Mouse (Mus musculus) stomach, embryonic 15.5 days (tissue): Measurements from ENCODE around the gene Rer1. TPM values are rescaled to one million over a fixed set of nuclear protein-coding genes. Genes with fewer than 3 reads are reported as not detected.
A peak's percentile ranks its signal among the peaks of the same experiment; 100 is the strongest.

ENCODE experiments used
- ATAC-seq: fragments of 200-750 bp; cut with Nextera tagmentation; 2 replicates; pipeline ENCODE4 v1.8.0; 2017; ENCODE audit warnings: low read depth, moderate number of reproducible peaks, moderate TSS enrichment; ENCODE audit not compliant: insufficient read depth, low FRiP score
- H3K27ac ChIP-seq: fragments of 300-500 bp; sonication (generic); 2 replicates; pipeline ENCODE4 v1.5.1; 2015; ENCODE audit warnings: mild to moderate bottlenecking, inconsistent platforms
- H3K27me3 ChIP-seq: fragments of 300-500 bp; sonication (generic); replicated peaks from 2 replicates; pipeline ENCODE4 v1.6.1; 2015; ENCODE audit warnings: inconsistent platforms
- H3K36me3 ChIP-seq: fragments of 300-500 bp; sonication (generic); 2 replicates; pipeline ENCODE4 v1.6.1; 2015; ENCODE audit warnings: inconsistent platforms
- H3K4me1 ChIP-seq: fragments of 300-500 bp; sonication (generic); 2 replicates; pipeline ENCODE4 v1.6.1; 2015; ENCODE audit warnings: inconsistent platforms
- H3K4me2 ChIP-seq: fragments of 300-500 bp; sonication (generic); 2 replicates; pipeline ENCODE4 v1.6.1; 2015; ENCODE audit warnings: mild to moderate bottlenecking, inconsistent platforms
- H3K4me3 ChIP-seq: fragments of 300-500 bp; sonication (generic); replicated peaks from 2 replicates; pipeline ENCODE4 v1.5.1; 2015; ENCODE audit warnings: inconsistent platforms
- H3K9ac ChIP-seq: fragments of 300-500 bp; sonication (generic); 2 replicates; pipeline ENCODE4 v1.6.1; 2015; ENCODE audit warnings: inconsistent platforms
- H3K9me3 ChIP-seq: fragments of 300-500 bp; sonication (generic); 2 replicates; pipeline ENCODE4 v1.6.1; 2016; ENCODE audit warnings: inconsistent platforms
- WGBS: fragments of 180-500 bp; shearing (Covaris S2); methylation state at CpG from one replicate; pipeline ENCODE4 v1.1.7; 2015; 5-methylcytosine and 5-hydroxymethylcytosine counted together
- polyA plus RNA-seq: library from polyadenylated mRNA; unstranded; fragments of >200 nt; fragmentation: Nextera tagmentation; extraction: Ambion mirVana; gene quantifications from 2 replicates; pipeline ENCODE4 v1.2.1, GENCODE M21; 2015

Gene Rer1
- polyA plus RNA-seq, 1 experiment from 2014 or later = 175 TPM

DNA sequence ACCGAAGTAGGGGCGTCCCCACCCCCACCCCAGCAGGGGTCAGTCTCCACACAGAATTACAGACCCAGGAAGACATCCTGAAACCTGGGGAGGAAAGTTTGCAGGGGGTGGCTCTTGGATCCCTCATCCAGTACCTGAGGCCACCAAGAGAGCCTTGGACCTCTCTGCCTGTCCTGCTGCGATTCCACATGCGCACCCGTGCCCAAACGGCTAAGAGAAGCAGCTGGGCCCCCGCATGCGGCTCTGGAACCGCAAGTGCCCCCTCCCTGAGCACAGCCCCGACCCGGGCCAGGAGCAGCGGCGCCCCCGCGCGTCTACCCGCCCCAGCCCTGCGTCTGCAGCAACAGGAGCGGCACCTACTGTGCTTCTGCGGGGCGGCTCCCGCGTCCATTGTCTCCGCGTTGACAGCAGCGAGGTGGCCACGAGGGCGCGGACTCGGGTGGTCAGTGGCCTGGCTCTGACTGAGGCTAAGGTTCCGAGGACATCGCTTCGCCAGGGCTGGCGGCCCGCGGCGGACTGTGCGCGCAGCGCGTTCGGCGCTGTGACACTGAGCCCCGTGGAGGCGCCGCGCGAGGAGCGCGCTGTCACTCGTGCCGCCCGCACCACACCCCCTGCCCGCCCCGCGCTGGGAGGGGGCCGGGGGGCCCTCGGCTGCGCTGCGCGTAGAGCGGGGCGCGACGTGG is 43.4 kb downstream of the Rer1 start:
- 5% methylated on average over 65 of the region's 65 CpGs for WGBS
- Histone ChIP-seq H3K4me2 (peak overlapping the region; percentile 59), H3K9me3 (no peaks in the 10 kb centered on the region), H3K27ac (no peak overlapping the region), H3K4me1 (peaks cover 9% of the 10 kb centered on the region), H3K4me3 (peak overlapping the region; percentile 29), H3K36me3 (no peaks in the 10 kb centered on the region), H3K9ac (no peak overlapping the region), H3K27me3 (peaks cover 47% of the 10 kb centered on the region)
- ATAC-seq = no peak

DNA sequence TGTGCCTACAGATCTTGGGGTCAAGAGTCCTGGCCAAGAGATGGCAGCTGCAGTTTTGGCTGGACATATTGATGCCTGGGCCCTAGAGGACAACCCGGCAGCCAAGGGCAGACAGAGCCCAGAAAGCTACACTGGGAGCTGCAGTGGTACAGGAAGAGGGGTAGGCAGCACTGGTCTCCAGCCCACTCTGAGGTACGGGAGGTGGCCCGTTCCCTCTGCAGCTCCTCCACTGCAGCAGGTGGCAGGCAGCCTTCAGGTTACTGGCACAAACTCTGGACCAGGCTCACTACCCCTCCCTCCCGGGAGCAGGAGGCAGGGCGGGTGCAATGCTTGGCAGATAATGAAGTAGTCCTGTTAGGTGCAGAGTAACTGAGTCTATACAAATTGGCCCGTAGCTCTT is 45.5 kb downstream of the Rer1 start:
- Histone ChIP-seq H3K4me2 (no peak overlapping the region), H3K9ac (no peak overlapping the region), H3K36me3 (no peaks in the 10 kb centered on the region), H3K4me1 (peaks cover 9% of the 10 kb centered on the region), H3K27ac (no peak overlapping the region), H3K27me3 (peaks cover 41% of the 10 kb centered on the region), H3K4me3 (no peak overlapping the region), H3K9me3 (no peaks in the 10 kb centered on the region)
- ATAC-seq = no peak
- WGBS = 64% methylated on average over 6 of the region's 6 CpGs

DNA sequence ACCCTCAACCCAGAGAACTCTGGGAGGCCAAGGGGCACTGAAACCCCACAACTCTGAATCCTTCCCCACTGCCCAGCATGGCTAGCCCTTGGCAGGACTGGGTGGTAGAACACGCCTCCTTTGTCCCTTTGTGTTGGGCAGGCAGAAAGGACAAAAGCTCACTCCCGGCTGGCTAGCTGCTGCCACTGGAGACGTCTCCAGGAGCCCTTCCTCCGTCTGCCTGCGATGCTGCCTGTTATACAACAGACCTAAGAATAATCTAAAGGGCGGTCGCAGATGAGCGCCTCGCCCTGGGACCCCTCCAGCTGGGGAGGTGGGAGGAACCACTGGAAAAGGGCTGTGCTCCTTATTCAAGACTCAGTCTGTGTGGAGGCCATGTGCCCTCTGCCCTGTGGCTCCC is 46.0 kb downstream of the Rer1 start:
- H3K4me3 ChIP-seq = no peak overlapping the region
- ATAC-seq = no peak
- no peaks in the 10 kb centered on the region for H3K36me3 ChIP-seq
- peaks cover 9% of the 10 kb centered on the region for H3K4me1 ChIP-seq
- peaks cover 41% of the 10 kb centered on the region for H3K27me3 ChIP-seq
- 56% methylated on average over 9 of the region's 9 CpGs for WGBS
- H3K4me2 ChIP-seq = no peak overlapping the region
- H3K9me3 ChIP-seq = no peaks in the 10 kb centered on the region
- H3K27ac ChIP-seq = no peak overlapping the region
- H3K9ac ChIP-seq = no peak overlapping the region

DNA sequence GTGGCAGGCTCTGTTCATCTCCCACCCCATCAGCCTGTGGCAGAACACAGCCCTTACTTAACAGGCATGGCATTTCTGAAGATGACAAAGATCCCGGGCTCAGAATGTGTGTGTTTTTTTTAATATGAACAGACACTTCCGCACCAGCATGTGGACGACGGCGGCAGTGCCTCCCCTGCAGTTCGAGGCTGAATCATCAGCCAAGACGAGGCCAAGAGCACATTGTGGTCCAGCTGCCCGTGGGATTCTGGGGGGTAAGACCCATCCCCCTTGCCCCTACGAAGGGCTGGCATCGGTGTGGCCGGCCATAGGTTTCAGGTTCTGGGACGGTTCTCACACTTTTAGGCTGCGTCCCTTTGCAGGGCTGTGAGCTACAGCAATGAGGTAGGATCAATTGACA is 51.4 kb downstream of the Rer1 start:
- ATAC-seq = no peak

DNA sequence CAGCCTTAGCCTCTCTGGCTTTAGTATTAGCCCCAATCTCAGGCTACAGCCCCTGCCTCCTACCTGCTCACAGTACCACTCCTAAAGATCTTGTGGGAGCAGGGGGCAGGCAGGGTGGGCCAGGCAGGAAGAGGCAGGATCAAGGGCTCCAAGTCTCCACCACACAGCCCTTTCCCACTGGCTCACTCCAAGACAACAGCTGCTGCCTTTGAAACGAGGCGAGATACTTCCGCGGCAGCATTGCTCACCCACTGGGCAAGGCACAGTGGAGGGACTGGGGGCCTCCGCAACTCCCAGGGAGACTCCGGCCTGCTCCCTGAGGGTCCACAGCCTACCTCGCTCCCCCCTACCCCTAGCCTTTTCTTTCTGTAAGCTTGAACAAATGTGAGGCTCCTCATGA is 52.0 kb downstream of the Rer1 start:
- 43% methylated on average over 7 of the region's 7 CpGs for WGBS
- no peak for ATAC-seq
- Histone ChIP-seq H3K9ac (no peak overlapping the region), H3K9me3 (no peaks in the 10 kb centered on the region), H3K36me3 (no peaks in the 10 kb centered on the region), H3K27me3 (no peaks in the 10 kb centered on the region; the same call in 1 of the 2 replicates), H3K4me2 (no peak overlapping the region), H3K4me1 (no peaks in the 10 kb centered on the region), H3K4me3 (no peak overlapping the region), H3K27ac (no peak overlapping the region)

More for the DNA sequence above, 51.4 kb downstream of the Rer1 start:
- 65% methylated on average over 13 of the region's 13 CpGs for WGBS
- Histone ChIP-seq H3K4me3 (no peak overlapping the region), H3K4me1 (no peaks in the 10 kb centered on the region), H3K9me3 (no peaks in the 10 kb centered on the region), H3K9ac (no peak overlapping the region), H3K27me3 (no peaks in the 10 kb centered on the region; the same call in 1 of the 2 replicates), H3K4me2 (no peak overlapping the region), H3K36me3 (no peaks in the 10 kb centered on the region), H3K27ac (no peak overlapping the region)

DNA sequence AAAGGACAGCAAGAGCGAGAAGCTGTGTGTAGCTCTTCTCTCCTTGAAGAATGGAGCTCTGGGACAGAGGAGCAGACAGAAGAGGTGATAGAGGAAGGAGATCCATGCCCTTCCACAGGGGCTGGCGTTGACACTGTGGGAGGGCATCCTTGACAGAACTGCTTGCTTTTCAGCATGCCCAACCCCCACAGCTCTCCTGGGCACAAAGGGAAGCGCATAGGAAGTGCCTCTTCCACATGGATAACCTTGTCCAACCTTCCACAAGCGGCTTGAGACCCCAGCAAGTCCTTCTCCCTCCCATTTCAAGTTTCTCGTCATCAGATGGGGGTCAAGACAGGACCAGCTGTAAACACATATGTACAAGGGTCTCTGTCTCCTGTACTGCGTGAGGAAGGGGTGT is 53.1 kb downstream of the Rer1 start:
- Histone ChIP-seq H3K4me1 (no peaks in the 10 kb centered on the region), H3K4me2 (no peak overlapping the region), H3K36me3 (no peaks in the 10 kb centered on the region), H3K27me3 (no peaks in the 10 kb centered on the region; the same call in 1 of the 2 replicates), H3K4me3 (no peak overlapping the region), H3K27ac (no peak overlapping the region), H3K9me3 (no peaks in the 10 kb centered on the region), H3K9ac (no peak overlapping the region)
- no peak for ATAC-seq
- WGBS = 29% methylated on average over 6 of the region's 6 CpGs

DNA sequence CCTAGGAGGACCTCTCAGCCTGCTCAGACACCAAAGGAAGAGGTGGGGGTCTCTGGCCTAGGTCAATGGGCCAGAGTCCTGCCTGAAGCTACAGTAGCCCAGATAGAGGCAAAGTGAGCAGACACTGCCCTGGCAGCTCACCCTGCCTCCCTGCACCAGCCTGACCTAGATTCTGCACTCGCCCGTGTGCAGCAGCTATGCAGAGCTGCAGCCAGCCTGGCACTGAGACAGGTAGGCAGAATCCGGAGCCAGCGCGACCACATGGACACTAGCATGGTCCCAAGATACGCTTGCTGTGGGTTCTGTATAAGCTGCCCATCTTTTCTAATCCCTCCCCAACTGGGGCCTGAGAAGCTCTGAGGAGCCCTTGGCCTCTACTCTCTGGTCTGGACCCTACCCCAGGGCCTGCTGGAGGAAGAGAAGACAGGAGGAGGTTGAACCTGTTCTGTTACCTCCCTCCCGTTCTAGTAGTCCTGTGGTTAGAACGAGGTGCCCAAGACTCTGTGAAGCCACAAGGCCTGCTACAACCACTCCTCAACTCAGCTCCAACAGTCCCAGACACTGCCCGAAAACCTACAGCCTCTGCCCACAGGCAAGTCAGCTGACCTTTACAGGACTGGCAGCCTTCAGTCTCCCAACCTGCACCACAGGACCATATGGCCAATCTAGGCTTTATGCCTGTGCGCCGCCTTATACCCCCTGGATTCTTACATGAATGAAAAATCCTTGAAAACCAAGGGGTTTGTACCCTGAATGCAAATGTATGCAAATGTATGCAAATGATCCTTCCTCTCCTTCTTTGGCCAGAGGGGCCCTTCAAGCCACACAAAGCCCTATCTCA is 61.8 kb downstream of the Rer1 start:
- H3K4me1 ChIP-seq = peaks cover 6% of the 10 kb centered on the region
- H3K9me3 ChIP-seq = no peaks in the 10 kb centered on the region
- H3K4me2 ChIP-seq = no peak overlapping the region
- H3K27me3 ChIP-seq = no peaks in the 10 kb centered on the region
- no peak for ATAC-seq
- H3K4me3 ChIP-seq = no peak overlapping the region
- 82% methylated on average over 11 of the region's 11 CpGs for WGBS
- no peak overlapping the region for H3K9ac ChIP-seq
- no peaks in the 10 kb centered on the region for H3K36me3 ChIP-seq
- no peak overlapping the region for H3K27ac ChIP-seq

Other genes starting within 250 kb of the Rer1 start
- gene Ttc34, start 248.9 kb downstream of the Rer1 start, polyA plus RNA-seq = 0.08 and 0.17 TPM in 2 replicates
- gene Mmel1, start 216.8 kb downstream of the Rer1 start, polyA plus RNA-seq = 0.21 and 0.23 TPM in 2 replicates
- gene Fam213b, start 187.2 kb downstream of the Rer1 start, polyA plus RNA-seq = 29.1 and 30.6 TPM in 2 replicates
- 3.8 and 8.0 TPM in 2 replicates for gene Tnfrsf14, start 157.8 kb downstream of the Rer1 start, polyA plus RNA-seq
- gene Hes5, start 125.5 kb downstream of the Rer1 start, polyA plus RNA-seq = 2.5 and 2.6 TPM in 2 replicates
- 37.6 and 37.7 TPM in 2 replicates for gene Pank4, start 122.3 kb downstream of the Rer1 start, polyA plus RNA-seq
- 24.1 and 24.7 TPM in 2 replicates for gene Plch2, start 29.6 kb downstream of the Rer1 start, polyA plus RNA-seq
- 18.4 and 19.1 TPM in 2 replicates for gene Pex10, start 19.4 kb downstream of the Rer1 start, polyA plus RNA-seq
- 5.1 and 5.3 TPM in 2 replicates for gene Morn1, start 195 bp upstream of the Rer1 start, polyA plus RNA-seq
- gene Ski, start 136.2 kb upstream of the Rer1 start, polyA plus RNA-seq = 16.2 and 16.6 TPM in 2 replicates
- 64.5 and 65.8 TPM in 2 replicates for gene Faap20, start 163.4 kb upstream of the Rer1 start, polyA plus RNA-seq